Mouse (Mus musculus) intestine, embryonic 16.5 days (tissue): ENCODE data around the gene Edar. TPM values are rescaled to one million over a fixed set of nuclear protein-coding genes. Genes with fewer than 3 reads are reported as not detected.

Experiments
- polyA plus RNA-seq: library from polyadenylated mRNA; unstranded; fragments of >200 nt; fragmentation: Nextera tagmentation; extraction: Ambion mirVana; gene quantifications from 2 replicates; pipeline ENCODE4 v1.2.1, GENCODE M21; 2015

Gene Edar
- polyA plus RNA-seq, 1 experiment from 2014 or later: 0.39 TPM

Other genes with a start within 250 kb of the Edar start
- gene Ranbp2, start 228.7 kb downstream of the Edar start, polyA plus RNA-seq: 13.4 and 14.2 TPM in 2 replicates
- gene Ccdc138, start 177.7 kb downstream of the Edar start, polyA plus RNA-seq: 5.7 and 6.4 TPM in 2 replicates
- not detected in 2 replicates for gene Gm17542, start 42.6 kb upstream of the Edar start, polyA plus RNA-seq
- 0.12 and 0.23 TPM in 2 replicates for gene Sh3rf3, start 137.7 kb upstream of the Edar start, polyA plus RNA-seq